Mouse (Mus musculus): ENCODE data around the gene Zfp14. TPM values are rescaled to one million over a fixed set of nuclear protein-coding genes. Genes with fewer than 3 reads are reported as not detected.

Zfp14 gene
- total RNA-seq, 2 experiments from 2014 or later: 1.1 to 1.3 TPM

GRCm38 (mm10) chr7:30031379-30031778 is 19.8 kb downstream of the Zfp14 start:
- ATAC-seq (replicated peaks; ENCODE audit: low FRiP score, low TSS enrichment, poor library complexity, severe bottlenecking): no peak

- ATAC-seq (replicated peaks; ENCODE audit: low FRiP score, low TSS enrichment, poor library complexity, severe bottlenecking): no peak
Measured at GRCm38 (mm10) chr7:30030677-30031076, 20.5 kb downstream of the Zfp14 start.

GRCm38 (mm10) chr7:30028572-30028971 is 22.6 kb downstream of the Zfp14 start:
- no peak for ATAC-seq (replicated peaks; ENCODE audit: low FRiP score, low TSS enrichment, poor library complexity, severe bottlenecking)

- ATAC-seq (replicated peaks; ENCODE audit: low FRiP score, low TSS enrichment, poor library complexity, severe bottlenecking): no peak
Measured at GRCm38 (mm10) chr7:30027331-30027730, 23.8 kb downstream of the Zfp14 start.

- no peak for ATAC-seq (replicated peaks; ENCODE audit: low FRiP score, low TSS enrichment, poor library complexity, severe bottlenecking)
Measured at GRCm38 (mm10) chr7:30025358-30025757, 25.8 kb downstream of the Zfp14 start.

GRCm38 (mm10) chr7:30023800-30024199 is 27.4 kb downstream of the Zfp14 start:
- ATAC-seq (replicated peaks; ENCODE audit: low FRiP score, low TSS enrichment, poor library complexity, severe bottlenecking): peak; percentile 66; the same call in 1 of the 2 replicates

- ATAC-seq (replicated peaks; ENCODE audit: low FRiP score, low TSS enrichment, poor library complexity, severe bottlenecking): no peak
Measured at GRCm38 (mm10) chr7:30023324-30023723, 27.9 kb downstream of the Zfp14 start.

- no peak for ATAC-seq (replicated peaks; ENCODE audit: low FRiP score, low TSS enrichment, poor library complexity, severe bottlenecking)
Measured at GRCm38 (mm10) chr7:30019543-30019942, 31.6 kb downstream of the Zfp14 start.

GRCm38 (mm10) chr7:30017226-30017625 is 34.0 kb downstream of the Zfp14 start:
- no peak for ATAC-seq (replicated peaks; ENCODE audit: low FRiP score, low TSS enrichment, poor library complexity, severe bottlenecking)

GRCm38 (mm10) chr7:30012956-30013363 is 38.2 kb downstream of the Zfp14 start:
- ATAC-seq (replicated peaks; ENCODE audit: low FRiP score, low TSS enrichment, poor library complexity, severe bottlenecking): peak; percentile 79

- ATAC-seq (replicated peaks; ENCODE audit: low FRiP score, low TSS enrichment, poor library complexity, severe bottlenecking): no peak
Measured at GRCm38 (mm10) chr7:30010551-30011195, 40.5 kb downstream of the Zfp14 start.

GRCm38 (mm10) chr7:30009321-30010085 is 41.7 kb downstream of the Zfp14 start:
- ATAC-seq (replicated peaks; ENCODE audit: low FRiP score, low TSS enrichment, poor library complexity, severe bottlenecking): no peak

- no peak for ATAC-seq (replicated peaks; ENCODE audit: low FRiP score, low TSS enrichment, poor library complexity, severe bottlenecking)
Measured at GRCm38 (mm10) chr7:30008020-30008690, 43.0 kb downstream of the Zfp14 start.

- no peak for ATAC-seq (replicated peaks; ENCODE audit: low FRiP score, low TSS enrichment, poor library complexity, severe bottlenecking)
Measured at GRCm38 (mm10) chr7:30007601-30008000, 43.6 kb downstream of the Zfp14 start.

GRCm38 (mm10) chr7:30000601-30001000 is 50.6 kb downstream of the Zfp14 start:
- ATAC-seq (replicated peaks; ENCODE audit: low FRiP score, low TSS enrichment, poor library complexity, severe bottlenecking): no peak

- no peak for ATAC-seq (replicated peaks; ENCODE audit: low FRiP score, low TSS enrichment, poor library complexity, severe bottlenecking)
Measured at GRCm38 (mm10) chr7:29995134-29995533, 56.0 kb downstream of the Zfp14 start.

GRCm38 (mm10) chr7:29993340-29993739 is 57.8 kb downstream of the Zfp14 start:
- no peak for ATAC-seq (replicated peaks; ENCODE audit: low FRiP score, low TSS enrichment, poor library complexity, severe bottlenecking)

- no peak for ATAC-seq (replicated peaks; ENCODE audit: low FRiP score, low TSS enrichment, poor library complexity, severe bottlenecking)
Measured at GRCm38 (mm10) chr7:29992698-29993097, 58.5 kb downstream of the Zfp14 start.

- no peak for ATAC-seq (replicated peaks; ENCODE audit: low FRiP score, low TSS enrichment, poor library complexity, severe bottlenecking)
Measured at GRCm38 (mm10) chr7:29989031-29989430, 62.1 kb downstream of the Zfp14 start.

GRCm38 (mm10) chr7:29987551-29987950 is 63.6 kb downstream of the Zfp14 start:
- no peak for ATAC-seq (replicated peaks; ENCODE audit: low FRiP score, low TSS enrichment, poor library complexity, severe bottlenecking)
